Mouse (Mus musculus): ENCODE measurements around the gene Pidd1. TPM values are rescaled to one million over a fixed set of nuclear protein-coding genes. Genes with fewer than 3 reads are reported as not detected.
A peak's percentile ranks its signal among the peaks of the same experiment; 100 is the strongest.
"Not testable (repeated sequence)": the region's sequence is repeated elsewhere in the genome, so short reads cannot be mapped to it uniquely, and the experiment has no call there.

Pidd1 gene
- polyA plus RNA-seq, 1 experiment from 2014 or later: 1.5 TPM

DNA sequence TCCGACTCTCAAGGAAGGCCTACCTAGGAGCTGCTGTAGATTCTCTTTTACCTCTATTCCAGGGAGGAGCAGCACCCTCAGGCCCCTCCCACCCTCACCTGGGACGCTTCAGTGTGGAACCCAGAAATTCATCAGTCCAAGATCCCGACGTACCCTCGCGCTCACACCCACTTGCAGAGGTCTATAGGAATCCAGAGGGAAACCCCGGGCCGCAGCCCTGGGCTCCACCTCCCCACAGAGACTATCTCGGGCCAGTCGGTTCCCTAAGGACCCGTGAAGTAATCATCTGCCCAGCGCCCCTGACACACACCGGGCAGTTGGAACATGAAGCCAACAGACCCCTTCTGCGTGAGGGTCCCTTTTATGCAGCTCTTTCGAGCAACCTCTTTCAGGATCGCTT lies 30.5 kb downstream of the Pidd1 start:
- peak overlapping the region; percentile 94 for H3K4me3 ChIP-seq (ENCODE audit: inconsistent target)
- peaks cover 22% of the 10 kb centered on the region for H3K36me3 ChIP-seq (ENCODE audit: inconsistent target)
- H3K27ac ChIP-seq: peak overlapping the region; percentile 63
- peaks cover 20% of the 10 kb centered on the region for H3K79me2 ChIP-seq (ENCODE audit: inconsistent target)
- WGBS (ENCODE audit: missing documents): 2% methylated on average over 15 of the region's 16 CpGs

DNA sequence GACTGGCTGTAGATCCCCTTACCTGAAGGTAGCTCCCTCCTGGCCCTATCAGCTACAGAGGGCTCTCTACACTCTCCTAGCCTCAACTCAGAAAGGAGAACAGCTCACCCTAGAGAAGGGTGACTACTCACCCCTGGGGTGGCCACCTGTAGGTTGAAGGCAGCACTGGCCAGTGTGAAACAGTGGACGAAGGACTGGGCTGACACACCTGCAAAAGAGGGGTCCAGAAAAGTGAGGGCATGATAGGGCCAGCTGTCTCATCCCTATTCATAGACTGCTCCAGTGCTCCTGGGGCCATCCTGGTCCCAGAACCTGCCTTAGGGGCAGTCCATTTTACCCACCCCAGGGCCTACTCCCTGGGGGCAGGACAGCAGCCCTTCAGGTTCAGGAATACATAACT lies 32.2 kb downstream of the Pidd1 start:
- Histone ChIP-seq H3K4me3 (ENCODE audit: inconsistent target) (no peak overlapping the region), H3K36me3 (ENCODE audit: inconsistent target) (peaks cover 28% of the 10 kb centered on the region), H3K79me2 (ENCODE audit: inconsistent target) (peaks cover 20% of the 10 kb centered on the region), H3K27ac (no peak overlapping the region)
- 100% methylated on average over 1 of the region's 1 CpGs for WGBS (ENCODE audit: missing documents)

DNA sequence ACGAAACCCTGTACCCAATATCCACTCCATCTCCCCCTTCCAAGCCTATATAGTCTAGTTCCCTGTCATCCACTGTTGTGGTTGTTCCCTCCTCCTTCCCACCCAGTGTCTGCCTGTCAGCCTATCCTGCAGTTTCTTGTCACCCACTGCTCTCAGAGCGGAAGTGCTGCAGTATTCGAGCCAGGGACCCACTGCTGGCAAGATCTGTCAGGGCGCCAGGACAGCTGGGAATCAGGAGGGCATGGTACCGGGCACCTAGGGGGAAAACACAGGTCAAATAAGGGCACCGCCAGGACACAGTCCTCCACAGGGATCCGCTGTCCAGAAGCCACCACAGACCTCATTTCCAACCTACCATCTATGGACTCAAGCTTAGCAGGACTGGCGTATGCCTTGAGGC lies 33.2 kb downstream of the Pidd1 start:
- Histone ChIP-seq H3K27ac (no peak overlapping the region), H3K36me3 (ENCODE audit: inconsistent target) (peaks cover 28% of the 10 kb centered on the region), H3K79me2 (ENCODE audit: inconsistent target) (peaks cover 20% of the 10 kb centered on the region), H3K4me3 (ENCODE audit: inconsistent target) (no peak overlapping the region)
- 94% methylated on average over 8 of the region's 8 CpGs for WGBS (ENCODE audit: missing documents)

DNA sequence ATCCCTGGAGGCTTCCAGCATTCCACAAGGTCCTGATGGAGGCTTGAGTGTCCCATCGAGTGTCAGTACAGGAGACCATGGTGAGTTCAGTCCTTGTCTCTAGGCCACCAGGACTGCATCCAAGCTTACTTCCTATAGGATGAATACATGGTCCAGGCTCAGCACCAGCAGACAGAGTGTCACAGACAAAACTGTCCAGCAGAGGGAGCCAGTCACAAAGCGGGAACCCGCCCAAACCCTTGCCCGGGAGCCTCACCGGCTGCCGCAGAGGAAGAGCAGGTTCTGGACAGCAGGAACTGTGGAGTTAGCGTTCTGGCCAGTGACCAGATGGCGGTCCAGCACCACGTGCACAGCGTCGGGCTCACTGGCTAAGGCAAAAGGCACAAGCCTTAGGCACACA lies 35.0 kb downstream of the Pidd1 start:
- H3K79me2 ChIP-seq (ENCODE audit: inconsistent target): peaks cover 20% of the 10 kb centered on the region
- H3K36me3 ChIP-seq (ENCODE audit: inconsistent target): peaks cover 28% of the 10 kb centered on the region
- 14% methylated on average over 11 of the region's 11 CpGs for WGBS (ENCODE audit: missing documents)
- no peak overlapping the region for H3K4me3 ChIP-seq (ENCODE audit: inconsistent target)
- no peak overlapping the region for H3K27ac ChIP-seq

DNA sequence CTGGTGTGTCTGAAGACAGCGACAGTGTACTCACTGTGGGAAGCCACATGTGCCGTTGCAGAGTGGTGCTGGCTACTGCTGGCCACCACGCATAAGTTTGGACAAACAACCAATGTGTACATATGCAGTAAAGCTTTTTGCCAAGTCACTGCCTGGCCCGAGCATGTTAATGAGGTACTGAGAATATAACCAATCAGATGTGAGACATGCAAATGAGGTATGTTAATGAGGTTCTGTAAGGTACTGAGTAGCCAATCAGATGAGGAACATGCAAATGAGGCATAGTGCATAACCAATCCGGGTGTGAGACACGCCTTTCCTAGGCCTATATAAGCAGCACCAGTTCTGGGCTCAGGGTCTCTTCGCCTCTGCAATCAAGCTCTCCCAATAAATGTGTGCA lies 36.2 kb downstream of the Pidd1 start:
- not testable (repeated sequence) for H3K4me3 ChIP-seq (ENCODE audit: inconsistent target); H3K79me2 ChIP-seq (ENCODE audit: inconsistent target); H3K27ac ChIP-seq
- WGBS (ENCODE audit: missing documents): 90% methylated on average over 6 of the region's 7 CpGs
- peaks cover 33% of the 10 kb centered on the region for H3K36me3 ChIP-seq (ENCODE audit: inconsistent target)

DNA sequence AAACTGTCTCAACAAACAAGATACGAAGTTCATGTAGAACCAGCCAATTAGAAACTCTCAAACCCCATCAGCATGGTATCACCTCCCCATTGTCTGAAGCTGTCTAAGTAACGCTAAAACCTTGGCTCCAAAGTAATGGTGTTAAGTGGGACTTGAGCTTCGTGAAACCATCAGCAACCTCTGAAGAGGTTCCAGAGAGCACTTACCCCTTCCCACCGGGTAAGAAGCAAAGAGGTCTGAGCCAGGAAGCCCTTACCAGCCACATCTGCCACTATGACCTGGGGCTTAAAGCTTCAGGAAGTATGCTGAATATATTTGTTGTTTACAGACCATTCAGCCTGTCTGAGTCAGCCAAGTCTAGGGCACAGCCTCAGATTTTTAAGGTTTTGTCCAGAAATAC lies 38.4 kb downstream of the Pidd1 start:
- Histone ChIP-seq H3K4me3 (ENCODE audit: inconsistent target) (no peak overlapping the region), H3K79me2 (ENCODE audit: inconsistent target) (no peaks in the 10 kb centered on the region), H3K36me3 (ENCODE audit: inconsistent target) (peaks cover 49% of the 10 kb centered on the region), H3K27ac (no peak overlapping the region)
- WGBS (ENCODE audit: missing documents): 83% methylated on average over 4 of the region's 4 CpGs

DNA sequence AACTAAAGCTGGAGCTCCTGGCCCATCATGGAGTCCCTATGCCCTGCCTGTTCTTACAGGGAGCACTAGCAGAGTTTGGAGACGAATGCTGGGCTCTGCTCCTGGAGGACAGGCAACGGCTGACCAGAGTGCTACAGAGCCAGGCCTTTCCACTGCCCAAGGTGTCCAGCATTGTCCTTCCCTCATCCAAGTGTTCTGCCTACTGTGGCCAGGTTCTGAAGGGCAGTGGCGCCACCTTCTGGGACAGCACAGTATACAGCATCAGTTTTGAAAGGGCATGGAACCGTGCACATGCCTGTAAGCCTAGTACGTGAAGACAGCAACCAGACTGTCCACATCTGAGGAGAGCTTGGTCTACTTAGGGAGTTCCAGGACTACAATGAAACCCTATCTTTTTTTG lies 40.5 kb downstream of the Pidd1 start:
- no peak overlapping the region for H3K4me3 ChIP-seq (ENCODE audit: inconsistent target)
- no peak overlapping the region for H3K27ac ChIP-seq
- H3K79me2 ChIP-seq (ENCODE audit: inconsistent target): peaks cover 5% of the 10 kb centered on the region; the same call in 1 of the 2 replicates
- H3K36me3 ChIP-seq (ENCODE audit: inconsistent target): peaks cover 52% of the 10 kb centered on the region
- 45% methylated on average over 5 of the region's 5 CpGs for WGBS (ENCODE audit: missing documents)

DNA sequence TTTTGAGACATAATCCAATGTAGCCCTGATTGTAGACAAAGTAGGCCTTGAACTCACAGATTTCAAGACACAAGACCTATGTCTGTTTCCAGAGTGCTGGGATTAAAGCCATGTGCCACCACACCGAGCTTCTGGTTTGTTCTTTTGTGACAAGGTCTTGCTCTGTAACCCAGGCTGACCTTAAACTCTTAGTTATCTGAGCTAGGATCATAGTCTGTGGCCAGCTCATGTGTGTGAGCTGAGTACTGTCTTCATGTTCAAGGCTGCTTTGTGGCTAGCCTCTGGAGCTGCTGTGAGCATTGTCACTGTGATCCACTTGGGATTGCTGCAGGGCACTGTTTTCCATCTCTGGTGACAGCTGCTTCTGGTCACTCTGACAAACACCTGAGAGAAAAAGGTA lies 48.5 kb downstream of the Pidd1 start:
- Histone ChIP-seq H3K36me3 (ENCODE audit: inconsistent target) (peaks cover 46% of the 10 kb centered on the region), H3K27ac (no peak overlapping the region), H3K79me2 (ENCODE audit: inconsistent target) (peaks cover 67% of the 10 kb centered on the region), H3K4me3 (ENCODE audit: inconsistent target) (no peak overlapping the region)
- 82% methylated on average over 1 of the region's 1 CpGs for WGBS (ENCODE audit: missing documents)

DNA sequence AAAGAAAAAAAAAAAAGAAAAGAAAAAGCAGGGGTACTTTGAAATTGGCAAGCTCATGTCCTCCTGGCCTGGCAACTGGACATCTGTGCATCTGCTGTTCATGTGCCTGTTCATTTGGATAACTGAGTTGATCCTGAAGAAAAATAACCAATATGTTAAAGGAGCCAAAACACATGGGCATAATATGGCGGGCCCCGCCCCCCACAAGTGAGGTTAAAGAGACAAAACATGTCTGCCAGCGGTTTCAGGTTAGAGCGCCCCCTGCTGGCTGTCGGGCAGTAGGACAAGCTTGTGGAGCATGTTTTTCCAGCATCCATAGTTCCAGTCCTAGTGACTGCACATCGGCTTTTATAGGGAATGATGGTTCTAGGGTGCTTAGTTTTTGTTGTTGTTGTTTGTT lies 49.1 kb downstream of the Pidd1 start:
- Histone ChIP-seq H3K36me3 (ENCODE audit: inconsistent target) (peaks cover 40% of the 10 kb centered on the region), H3K4me3 (ENCODE audit: inconsistent target) (no peak overlapping the region), H3K27ac (peak overlapping the region; percentile 30), H3K79me2 (ENCODE audit: inconsistent target) (peaks cover 67% of the 10 kb centered on the region)
- WGBS (ENCODE audit: missing documents): 44% methylated on average over 3 of the region's 6 CpGs

DNA sequence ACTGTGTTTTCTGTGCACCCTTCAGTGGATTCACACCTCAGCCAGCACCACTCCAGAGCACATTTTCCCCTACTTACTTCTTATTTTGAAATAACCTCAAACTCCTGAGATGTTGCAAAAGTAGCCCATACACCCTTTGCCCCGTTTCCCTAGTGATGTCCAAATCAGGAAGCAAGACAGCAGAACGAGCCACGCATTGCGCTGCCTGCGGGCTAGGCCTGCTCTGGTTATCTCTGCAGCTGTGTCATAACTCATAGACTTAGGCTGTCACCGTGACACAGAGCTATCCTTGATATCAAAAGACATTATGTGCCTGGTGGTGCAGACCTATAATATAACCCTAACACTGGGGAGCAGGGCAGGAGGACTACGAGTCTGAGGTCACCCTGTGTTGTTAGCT lies 49.7 kb downstream of the Pidd1 start:
- no peak overlapping the region for H3K4me3 ChIP-seq (ENCODE audit: inconsistent target)
- peak overlapping the region; percentile 30 for H3K27ac ChIP-seq
- WGBS (ENCODE audit: missing documents): 1% methylated on average over 6 of the region's 7 CpGs
- H3K36me3 ChIP-seq (ENCODE audit: inconsistent target): peaks cover 35% of the 10 kb centered on the region
- H3K79me2 ChIP-seq (ENCODE audit: inconsistent target): peaks cover 67% of the 10 kb centered on the region

DNA sequence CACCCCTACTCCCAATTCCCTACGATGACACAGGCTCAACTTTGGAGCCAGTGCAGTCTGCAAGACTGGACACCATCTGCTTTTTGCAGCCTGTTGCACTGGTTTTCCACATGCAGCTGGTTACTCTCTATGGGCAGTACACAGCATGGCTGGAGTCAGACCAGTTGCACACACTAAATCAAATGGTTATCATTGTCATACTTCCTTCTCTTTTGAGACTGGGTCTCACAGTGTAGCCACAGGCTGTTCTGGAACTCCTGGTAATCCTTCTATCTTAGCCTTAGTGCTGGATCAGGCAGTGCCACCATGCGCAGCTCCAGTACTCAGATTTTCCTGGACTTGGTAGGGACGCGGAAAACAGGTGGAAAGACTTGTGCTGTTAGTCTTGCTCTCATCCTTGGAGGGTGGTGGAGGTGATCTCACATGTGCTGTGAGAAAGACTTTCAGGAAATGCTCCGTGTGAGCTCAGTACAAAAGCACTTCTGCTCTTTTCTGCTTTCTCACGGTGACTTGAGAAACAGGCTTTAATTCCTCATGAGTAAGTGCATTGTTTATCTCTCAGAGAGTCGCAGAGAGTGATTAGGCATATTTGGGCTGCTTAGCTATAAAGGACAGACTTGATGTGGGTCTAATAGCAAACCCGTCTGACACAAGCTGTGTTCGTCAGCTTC lies 51.1 kb downstream of the Pidd1 start:
- Histone ChIP-seq H3K36me3 (ENCODE audit: inconsistent target) (peaks cover 20% of the 10 kb centered on the region), H3K79me2 (ENCODE audit: inconsistent target) (peaks cover 55% of the 10 kb centered on the region), H3K4me3 (ENCODE audit: inconsistent target) (peak overlapping the region; percentile 83), H3K27ac (peak overlapping the region; percentile 80)
- WGBS (ENCODE audit: missing documents): 6% methylated on average over 9 of the region's 9 CpGs

DNA sequence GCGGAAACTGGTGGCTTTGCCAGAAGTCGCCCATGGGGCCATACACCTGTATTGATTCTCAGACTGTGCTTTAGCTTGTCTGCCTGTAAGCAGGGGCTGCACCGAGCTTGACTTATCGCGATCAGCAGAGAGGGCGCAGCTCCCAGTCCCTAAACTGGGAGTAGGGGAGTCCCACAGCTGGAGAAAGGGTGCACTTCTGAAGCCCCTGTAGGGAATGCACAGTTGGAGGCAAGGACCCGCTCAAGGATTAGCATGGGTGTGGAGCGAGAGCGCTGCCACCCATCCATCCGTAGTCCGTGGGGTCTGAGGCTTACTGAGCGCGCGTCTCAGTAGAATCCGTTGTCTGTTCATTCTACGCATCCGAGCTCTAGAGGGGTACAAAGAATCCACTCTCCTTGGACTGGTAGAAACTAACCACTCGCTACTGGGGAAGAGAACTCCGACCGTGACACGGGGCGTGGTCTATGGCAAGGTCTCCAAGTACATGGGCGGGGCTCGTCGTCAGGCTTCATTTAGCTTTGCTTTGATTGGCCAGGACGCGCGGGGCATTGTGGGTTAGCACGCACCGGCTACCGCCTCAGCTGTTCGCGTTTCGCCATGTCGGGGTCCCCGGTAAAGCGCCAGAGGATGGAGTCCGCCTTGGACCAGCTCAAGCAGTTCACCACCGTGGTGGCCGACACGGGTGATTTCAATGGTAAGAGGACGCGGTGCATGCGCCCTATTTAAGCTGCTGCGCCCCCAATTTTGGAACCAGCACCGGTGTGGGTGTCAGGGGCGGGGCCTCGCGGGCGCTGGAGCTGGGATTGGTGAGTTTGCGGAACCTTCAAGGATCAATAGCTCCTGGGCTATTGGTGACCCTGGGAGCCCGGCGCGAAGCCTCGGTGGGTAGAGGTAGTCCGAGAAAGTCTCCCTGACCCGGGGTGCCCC lies 51.9 kb downstream of the Pidd1 start, which contains the start of gene Taldo1:
Taldo1 (plus strand) TSS at position 575 of the 927 bp plus-strand sequence.
- H3K27ac ChIP-seq: peak within 1 kb of the TSS; percentile 80
- WGBS (ENCODE audit: missing documents): 1% methylated on average over 57 of the region's 57 CpGs
- peaks cover 48% of the 10 kb centered on the region for H3K79me2 ChIP-seq (ENCODE audit: inconsistent target)
- H3K4me3 ChIP-seq (ENCODE audit: inconsistent target): peak within 1 kb of the TSS; percentile 83
- H3K36me3 ChIP-seq (ENCODE audit: inconsistent target): peaks cover 15% of the 10 kb centered on the region; the same call in 1 of the 2 replicates

DNA sequence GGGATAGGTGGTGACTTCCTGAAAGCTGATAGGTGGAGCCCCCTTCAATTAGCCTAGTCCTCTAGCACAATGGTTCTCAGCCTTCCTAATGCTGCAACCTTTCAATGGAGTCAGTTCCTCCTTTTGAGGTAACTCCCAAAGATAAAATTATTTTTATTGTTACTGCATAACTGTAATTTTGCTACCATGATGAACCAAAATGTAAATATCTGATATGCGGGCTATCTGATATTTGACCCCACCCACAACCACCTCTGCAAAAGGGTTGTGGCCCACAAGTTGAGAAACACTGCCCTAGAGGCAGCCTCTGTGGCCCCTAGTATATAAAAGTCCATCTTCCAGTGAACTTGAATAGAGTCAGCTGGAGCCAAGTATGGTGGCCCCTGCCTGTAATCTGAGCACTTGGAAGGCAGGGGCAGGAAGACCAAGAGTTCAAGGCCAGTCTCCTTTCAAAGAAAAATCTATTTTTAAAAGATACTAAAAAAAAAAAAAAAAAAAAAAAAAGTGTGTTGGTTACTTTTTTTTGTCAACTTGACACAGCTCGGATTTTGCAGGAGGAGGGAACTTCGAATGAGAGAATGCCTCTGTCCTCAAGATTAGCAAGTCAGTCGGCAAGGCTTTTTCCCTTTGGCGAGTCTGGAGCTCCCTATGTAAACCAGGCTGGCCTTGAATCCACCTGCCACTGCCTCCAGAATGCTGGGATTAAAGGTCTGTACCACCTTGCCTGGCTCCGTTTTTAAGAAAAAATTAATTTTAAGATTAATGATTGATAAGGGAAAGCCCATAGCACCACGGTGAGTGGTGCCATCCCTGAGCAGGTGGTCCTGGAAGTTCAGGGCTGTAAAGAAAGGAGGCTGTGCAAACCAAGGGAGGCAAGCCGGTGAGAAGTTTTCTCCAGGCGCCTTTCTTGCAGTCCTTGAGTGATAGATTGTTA lies 53.2 kb downstream of the Pidd1 start:
- 82% methylated on average over 9 of the region's 9 CpGs for WGBS (ENCODE audit: missing documents)
- Histone ChIP-seq H3K27ac (no peak overlapping the region), H3K4me3 (ENCODE audit: inconsistent target) (no peak overlapping the region)

DNA sequence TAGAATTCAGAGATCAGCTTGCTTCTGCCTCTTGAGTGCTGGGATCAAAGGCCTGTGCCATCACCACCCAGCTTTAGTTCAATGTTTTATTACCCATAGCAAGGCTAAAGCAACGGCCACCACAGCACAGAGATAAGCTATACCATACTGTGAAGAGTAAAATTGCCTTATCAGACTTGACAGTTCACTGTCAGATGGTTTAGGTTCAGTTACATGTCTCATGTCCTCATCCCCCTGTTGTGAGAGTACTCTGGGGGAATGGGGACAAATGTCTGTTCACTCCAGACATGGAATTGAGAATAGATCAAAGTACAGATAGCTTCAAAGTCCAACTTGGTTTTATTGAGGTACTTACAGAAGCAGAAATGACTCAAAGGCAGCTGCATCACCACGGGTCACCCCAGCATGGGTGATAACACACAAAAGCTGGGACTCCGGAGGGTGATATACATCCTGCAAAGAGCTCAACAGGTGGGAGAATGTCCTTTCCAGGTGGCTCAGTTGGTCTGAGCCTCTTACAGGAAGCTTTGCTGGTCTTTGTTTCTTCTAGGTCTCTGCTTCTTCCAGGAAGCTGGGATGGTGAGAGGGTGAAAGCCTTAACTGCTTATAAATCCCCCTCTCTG lies 55.2 kb downstream of the Pidd1 start:
- H3K36me3 ChIP-seq (ENCODE audit: inconsistent target): no peaks in the 10 kb centered on the region
- WGBS (ENCODE audit: missing documents): 88% methylated on average over 3 of the region's 3 CpGs
- peaks cover 15% of the 10 kb centered on the region for H3K79me2 ChIP-seq (ENCODE audit: inconsistent target)
- H3K27ac ChIP-seq: no peak overlapping the region
- no peak overlapping the region for H3K4me3 ChIP-seq (ENCODE audit: inconsistent target)

More for the DNA sequence above, 53.2 kb downstream of the Pidd1 start:
- peaks cover 2% of the 10 kb centered on the region; the same call in 1 of the 2 replicates for H3K36me3 ChIP-seq (ENCODE audit: inconsistent target)
- peaks cover 35% of the 10 kb centered on the region for H3K79me2 ChIP-seq (ENCODE audit: inconsistent target)

Data from macrophage (primary cell).